Mouse (Mus musculus): ENCODE measurements around the gene Rbm45. TPM values are rescaled to one million over a fixed set of nuclear protein-coding genes. Genes with fewer than 3 reads are reported as not detected.

The Rbm45 gene
- polyA plus RNA-seq, 1 experiment from 2014 or later: 6.3 TPM

DNA sequence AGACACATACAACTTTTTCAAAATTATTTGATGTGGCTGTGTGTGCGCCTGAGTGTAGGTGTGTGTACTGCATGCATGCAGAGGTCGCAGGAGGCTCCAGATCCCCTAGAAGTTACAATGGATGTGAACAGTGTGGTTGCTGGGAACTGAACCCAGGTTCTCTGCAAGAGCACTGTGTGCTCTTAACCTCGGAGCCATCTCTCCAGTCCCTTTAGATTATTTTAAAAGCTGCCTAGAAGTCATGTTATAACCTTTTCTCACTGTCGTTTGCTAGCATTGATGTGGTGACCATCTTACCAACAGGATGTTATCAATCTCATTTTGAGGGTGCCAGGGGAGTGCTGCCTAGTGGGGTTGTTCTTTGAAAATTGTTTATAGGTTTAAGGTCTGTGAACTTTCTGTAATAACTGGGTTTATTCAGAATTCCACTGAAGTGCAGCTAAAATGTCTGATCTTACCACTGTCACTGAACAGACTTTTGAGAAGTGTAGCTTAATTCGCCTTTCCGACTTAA, 51.7 kb downstream of the Rbm45 start:
- Histone ChIP-seq H3K9me3 (ENCODE audit: low read length) (no peaks in the 10 kb centered on the region), H3K36me3 (replicated peaks; ENCODE audit: insufficient read depth, low read length) (no peaks in the 10 kb centered on the region), H3K4me1 (ENCODE audit: insufficient read depth) (no peaks in the 10 kb centered on the region), H3K4me2 (ENCODE audit: low read depth, low read length) (no peak overlapping the region), H3K4me3 (ENCODE audit: low read depth, low read length) (no peak overlapping the region), H3K27me3 (ENCODE audit: insufficient read depth, low read length) (no peaks in the 10 kb centered on the region), H3K9ac (replicated peaks) (no peak overlapping the region), H3K27ac (ENCODE audit: low read depth) (no peak overlapping the region)
- ATAC-seq (no peak), DNase-seq (no peak)
- WGBS (ENCODE audit: insufficient replicate concordance): 67% methylated on average over 6 of the region's 6 CpGs
- TF ChIP-seq CTCF (IDR thresholded peaks at IDR 0.05; ENCODE audit: low read depth): no peak
- no peak for TF ChIP-seq EP300 (IDR thresholded peaks at IDR 0.05; ENCODE audit: low read depth)

DNA sequence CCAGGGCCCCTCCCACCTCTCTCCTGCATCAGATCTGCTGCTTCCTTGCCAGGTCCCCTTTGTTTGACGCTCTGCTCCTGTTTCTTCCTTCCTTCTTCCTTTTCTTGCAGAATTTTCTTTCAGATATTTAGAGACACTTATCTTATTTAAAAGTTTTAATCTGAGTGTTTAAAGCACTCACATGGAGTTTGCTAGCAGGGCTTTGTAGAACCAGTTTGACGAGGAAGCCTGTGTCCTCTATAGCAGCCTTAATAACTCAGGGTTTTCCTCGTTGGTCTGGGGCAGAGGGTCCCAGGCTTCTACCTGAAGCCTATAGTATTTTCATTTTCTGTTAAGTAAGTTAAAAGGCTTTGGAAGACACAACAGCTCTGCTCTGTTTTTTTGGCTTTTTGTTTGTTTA, 57.0 kb downstream of the Rbm45 start:
- ATAC-seq: no peak
- WGBS (ENCODE audit: insufficient replicate concordance): 60% methylated on average over 3 of the region's 3 CpGs
- TF ChIP-seq EP300 (IDR thresholded peaks at IDR 0.05; ENCODE audit: low read depth): no peak
- TF ChIP-seq CTCF (IDR thresholded peaks at IDR 0.05; ENCODE audit: low read depth): no peak

DNA sequence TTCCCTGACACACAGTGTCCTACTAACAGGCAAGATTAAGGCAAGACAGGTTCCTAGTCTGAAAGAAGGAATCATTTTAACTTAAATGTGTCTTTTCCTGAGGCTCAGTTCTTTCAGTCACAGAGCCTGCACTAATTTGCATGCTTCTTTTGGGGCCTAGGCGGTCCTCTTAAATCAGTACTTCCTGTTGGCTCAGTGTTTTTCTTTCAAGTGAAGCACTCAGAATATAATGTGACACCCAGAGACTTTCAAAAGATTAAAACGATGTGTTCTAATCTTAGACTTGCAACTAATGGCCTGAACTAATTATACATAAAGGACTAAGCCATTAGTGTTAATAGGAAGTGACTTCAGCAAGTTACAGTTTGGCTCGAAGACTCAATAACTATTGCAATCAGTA, 59.5 kb downstream of the Rbm45 start:
- Histone ChIP-seq H3K9ac (replicated peaks) (no peak overlapping the region), H3K9me3 (ENCODE audit: low read length) (no peaks in the 10 kb centered on the region), H3K4me2 (ENCODE audit: low read depth, low read length) (no peak overlapping the region), H3K27ac (ENCODE audit: low read depth) (no peak overlapping the region), H3K4me1 (ENCODE audit: insufficient read depth) (no peaks in the 10 kb centered on the region), H3K27me3 (ENCODE audit: insufficient read depth, low read length) (no peaks in the 10 kb centered on the region), H3K36me3 (replicated peaks; ENCODE audit: insufficient read depth, low read length) (no peaks in the 10 kb centered on the region), H3K4me3 (ENCODE audit: low read depth, low read length) (no peak overlapping the region)
- ATAC-seq: no peak
- DNase-seq: no peak
- 57% methylated on average over 3 of the region's 3 CpGs for WGBS (ENCODE audit: insufficient replicate concordance)
- no peak for TF ChIP-seq EP300 (IDR thresholded peaks at IDR 0.05; ENCODE audit: low read depth)
- TF ChIP-seq CTCF (IDR thresholded peaks at IDR 0.05; ENCODE audit: low read depth): no peak

More for the DNA sequence above, 57.0 kb downstream of the Rbm45 start:
- Histone ChIP-seq H3K4me1 (ENCODE audit: insufficient read depth) (no peaks in the 10 kb centered on the region), H3K27ac (ENCODE audit: low read depth) (no peak overlapping the region), H3K9me3 (ENCODE audit: low read length) (no peaks in the 10 kb centered on the region), H3K9ac (replicated peaks) (no peak overlapping the region), H3K27me3 (ENCODE audit: insufficient read depth, low read length) (no peaks in the 10 kb centered on the region), H3K36me3 (replicated peaks; ENCODE audit: insufficient read depth, low read length) (no peaks in the 10 kb centered on the region), H3K4me2 (ENCODE audit: low read depth, low read length) (no peak overlapping the region), H3K4me3 (ENCODE audit: low read depth, low read length) (no peak overlapping the region)
- no peak for DNase-seq

DNA sequence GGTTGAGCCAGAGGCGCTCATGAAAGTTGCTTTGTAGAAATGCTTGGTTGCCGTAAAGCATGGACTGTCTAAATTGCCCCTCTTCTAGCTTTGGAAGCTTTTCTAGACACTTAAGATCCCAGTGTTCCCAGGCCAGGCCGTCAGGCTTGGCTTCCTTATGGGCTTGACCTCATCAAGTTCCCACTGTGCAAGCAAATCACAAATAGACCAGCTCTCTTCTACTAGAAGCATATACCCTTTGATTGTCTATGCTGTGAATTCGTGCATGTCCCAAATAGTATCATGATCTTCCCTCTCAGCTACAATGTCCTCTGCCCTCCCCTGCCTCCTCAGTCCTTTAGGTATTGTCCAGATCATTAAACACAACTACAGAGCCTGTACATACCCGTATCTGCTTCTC, 60.1 kb downstream of the Rbm45 start:
- Histone ChIP-seq H3K27ac (ENCODE audit: low read depth) (no peak overlapping the region), H3K27me3 (ENCODE audit: insufficient read depth, low read length) (no peaks in the 10 kb centered on the region), H3K4me2 (ENCODE audit: low read depth, low read length) (no peak overlapping the region), H3K9me3 (ENCODE audit: low read length) (no peaks in the 10 kb centered on the region), H3K9ac (replicated peaks) (no peak overlapping the region), H3K4me1 (ENCODE audit: insufficient read depth) (no peaks in the 10 kb centered on the region), H3K4me3 (ENCODE audit: low read depth, low read length) (no peak overlapping the region), H3K36me3 (replicated peaks; ENCODE audit: insufficient read depth, low read length) (no peaks in the 10 kb centered on the region)
- 74% methylated on average over 5 of the region's 5 CpGs for WGBS (ENCODE audit: insufficient replicate concordance)
- no peak for ATAC-seq
- TF ChIP-seq EP300 (IDR thresholded peaks at IDR 0.05; ENCODE audit: low read depth): no peak
- TF ChIP-seq CTCF (IDR thresholded peaks at IDR 0.05; ENCODE audit: low read depth): no peak
- DNase-seq: no peak

DNA sequence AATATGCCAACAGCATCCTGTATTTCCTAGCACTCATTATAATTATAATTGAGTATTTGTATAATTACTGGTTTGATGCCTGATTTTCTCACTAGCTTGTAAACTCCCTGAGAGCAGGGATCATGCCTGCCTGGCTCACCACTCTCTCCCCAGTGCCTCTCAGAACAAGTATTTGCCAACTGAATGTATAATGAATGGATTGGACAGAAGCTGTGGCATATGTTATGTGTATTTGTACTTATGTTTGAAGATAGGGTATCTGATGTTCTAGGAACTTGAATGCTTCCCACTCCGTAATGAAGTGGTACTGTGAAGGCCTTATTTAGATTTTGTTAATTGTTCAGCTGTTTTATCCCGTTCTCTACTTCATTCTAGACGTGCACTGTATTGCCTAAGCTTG, 60.8 kb downstream of the Rbm45 start:
- Histone ChIP-seq H3K36me3 (replicated peaks; ENCODE audit: insufficient read depth, low read length) (no peaks in the 10 kb centered on the region), H3K27me3 (ENCODE audit: insufficient read depth, low read length) (no peaks in the 10 kb centered on the region), H3K4me1 (ENCODE audit: insufficient read depth) (no peaks in the 10 kb centered on the region), H3K27ac (ENCODE audit: low read depth) (no peak overlapping the region), H3K4me3 (ENCODE audit: low read depth, low read length) (no peak overlapping the region), H3K4me2 (ENCODE audit: low read depth, low read length) (no peak overlapping the region), H3K9ac (replicated peaks) (no peak overlapping the region), H3K9me3 (ENCODE audit: low read length) (no peaks in the 10 kb centered on the region)
- no peak for TF ChIP-seq CTCF (IDR thresholded peaks at IDR 0.05; ENCODE audit: low read depth)
- TF ChIP-seq EP300 (IDR thresholded peaks at IDR 0.05; ENCODE audit: low read depth): no peak
- ATAC-seq: no peak
- DNase-seq: no peak
- WGBS (ENCODE audit: insufficient replicate concordance): 69% methylated on average over 3 of the region's 3 CpGs

Other genes with a start within 250 kb of the Rbm45 start
- 0.06 TPM in 1 of 2 replicates, not detected in the other for gene Pde11a, start 31.2 kb upstream of the Rbm45 start, polyA plus RNA-seq (2015; fragmentation: Nextera tagmentation; extraction: Ambion mirVana)
- not detected in 2 replicates for gene Cyct, start 9.5 kb upstream of the Rbm45 start, polyA plus RNA-seq (2015; fragmentation: Nextera tagmentation; extraction: Ambion mirVana)
- 0.23 and 0.27 TPM in 2 replicates for gene Osbpl6, start 36.5 kb downstream of the Rbm45 start, polyA plus RNA-seq (2015; fragmentation: Nextera tagmentation; extraction: Ambion mirVana)